Mouse (Mus musculus) spleen, postnatal 10 days (tissue): ENCODE data around the gene Icos.
A peak's percentile ranks its signal among the peaks of the same experiment; 100 is the strongest.

Experiments
- DNase-seq, 2 experiments: peaks; one replicate each; pipeline ENCODE4 v3.0.0; 2021 to 2022; ENCODE audit warnings: low spot score in 2 of 2

The Icos gene

GRCm38 (mm10) chr1:60961080-60961479 lies 16.6 kb upstream of the Icos start:
- peak in 1 of 2 experiments; percentile 61 for DNase-seq

GRCm38 (mm10) chr1:60962095-60962494 lies 15.6 kb upstream of the Icos start:
- no peak for DNase-seq

GRCm38 (mm10) chr1:60967521-60967920 lies 10.2 kb upstream of the Icos start:
- no peak for DNase-seq

GRCm38 (mm10) chr1:60970846-60971245 lies 6.9 kb upstream of the Icos start:
- no peak for DNase-seq

- no peak for DNase-seq
These were observed 3.5 kb upstream of the Icos start for GRCm38 (mm10) chr1:60974221-60974620.

- no peak for DNase-seq
These were observed 2.0 kb upstream of the Icos start for GRCm38 (mm10) chr1:60975646-60976294.

- no peak for DNase-seq
These were observed 1.6 kb downstream of the Icos start for GRCm38 (mm10) chr1:60979126-60979842.

GRCm38 (mm10) chr1:60979843-60980235 lies 2.1 kb downstream of the Icos start:
- no peak for DNase-seq

- DNase-seq: no peak
These were observed 7.3 kb downstream of the Icos start for GRCm38 (mm10) chr1:60985075-60985474.

GRCm38 (mm10) chr1:60986141-60986540 lies 8.4 kb downstream of the Icos start:
- DNase-seq: no peak

GRCm38 (mm10) chr1:60989086-60989485 lies 11.4 kb downstream of the Icos start:
- no peak for DNase-seq

GRCm38 (mm10) chr1:60990305-60990704 lies 12.6 kb downstream of the Icos start:
- DNase-seq: no peak

- no peak for DNase-seq
These were observed 20.4 kb downstream of the Icos start for GRCm38 (mm10) chr1:60998008-60998557.

- DNase-seq: no peak
These were observed 21.0 kb downstream of the Icos start for GRCm38 (mm10) chr1:60998689-60999088.

GRCm38 (mm10) chr1:61001786-61002354 lies 24.1 kb downstream of the Icos start:
- no peak for DNase-seq

GRCm38 (mm10) chr1:61006229-61006628 lies 28.5 kb downstream of the Icos start:
- no peak for DNase-seq

- DNase-seq: no peak
These were observed 29.8 kb downstream of the Icos start for GRCm38 (mm10) chr1:61007516-61007915.

- no peak for DNase-seq
These were observed 38.9 kb downstream of the Icos start for GRCm38 (mm10) chr1:61016578-61017118.

GRCm38 (mm10) chr1:61026712-61027111 lies 49.0 kb downstream of the Icos start:
- no peak for DNase-seq

- DNase-seq: no peak
These were observed 49.8 kb downstream of the Icos start for GRCm38 (mm10) chr1:61027519-61027918.

GRCm38 (mm10) chr1:61029919-61030318 lies 52.2 kb downstream of the Icos start:
- DNase-seq: no peak

- DNase-seq: no peak
These were observed 52.8 kb downstream of the Icos start for GRCm38 (mm10) chr1:61030532-61030931.

GRCm38 (mm10) chr1:61035270-61035669 lies 57.5 kb downstream of the Icos start:
- DNase-seq: no peak
